Mouse (Mus musculus) left cerebral cortex, adult 9 months (tissue): Measurements from ENCODE around the gene Gramd1a.
A peak's percentile ranks its signal among the peaks of the same experiment; 100 is the strongest.

Source experiments
- DNase-seq, 2 experiments: peaks; one replicate each; pipeline ENCODE4 v3.0.0; 2022; ENCODE audit warnings: low spot score in 2 of 2

The Gramd1a gene

DNA sequence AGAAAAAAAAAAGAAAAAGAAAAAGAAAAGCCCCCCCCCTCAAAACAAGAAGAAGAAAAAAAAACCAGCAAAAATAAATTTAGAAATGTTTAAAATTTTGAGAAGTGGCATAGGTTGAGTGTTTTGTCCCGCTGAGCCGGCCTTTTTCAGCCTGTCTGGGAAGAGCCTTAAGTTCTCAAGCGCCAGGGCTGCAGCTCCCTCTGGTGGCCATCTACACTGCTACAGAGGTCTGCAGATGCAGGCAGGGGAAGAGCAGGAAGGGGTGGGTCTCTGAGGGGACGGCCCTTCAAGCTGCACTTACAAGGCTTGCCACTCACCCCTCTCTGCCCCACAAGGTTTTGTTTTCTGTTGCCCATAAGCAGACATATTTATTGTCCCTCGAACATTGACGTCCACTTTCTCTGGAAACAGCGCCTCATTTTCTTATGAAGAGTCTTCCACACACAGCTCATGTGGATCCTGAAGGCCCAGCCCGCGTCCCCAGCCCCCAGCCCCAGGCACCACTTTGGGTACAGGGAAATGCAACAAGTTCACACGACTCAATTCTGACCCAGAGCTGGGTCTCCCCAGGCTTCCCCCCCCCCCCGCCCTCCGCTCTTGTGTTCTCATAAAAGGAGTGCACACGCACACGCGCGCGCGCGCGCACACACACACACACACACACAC, 58.0 kb downstream of the Gramd1a start:
- peak in 1 of 2 experiments; percentile 94 for DNase-seq

DNA sequence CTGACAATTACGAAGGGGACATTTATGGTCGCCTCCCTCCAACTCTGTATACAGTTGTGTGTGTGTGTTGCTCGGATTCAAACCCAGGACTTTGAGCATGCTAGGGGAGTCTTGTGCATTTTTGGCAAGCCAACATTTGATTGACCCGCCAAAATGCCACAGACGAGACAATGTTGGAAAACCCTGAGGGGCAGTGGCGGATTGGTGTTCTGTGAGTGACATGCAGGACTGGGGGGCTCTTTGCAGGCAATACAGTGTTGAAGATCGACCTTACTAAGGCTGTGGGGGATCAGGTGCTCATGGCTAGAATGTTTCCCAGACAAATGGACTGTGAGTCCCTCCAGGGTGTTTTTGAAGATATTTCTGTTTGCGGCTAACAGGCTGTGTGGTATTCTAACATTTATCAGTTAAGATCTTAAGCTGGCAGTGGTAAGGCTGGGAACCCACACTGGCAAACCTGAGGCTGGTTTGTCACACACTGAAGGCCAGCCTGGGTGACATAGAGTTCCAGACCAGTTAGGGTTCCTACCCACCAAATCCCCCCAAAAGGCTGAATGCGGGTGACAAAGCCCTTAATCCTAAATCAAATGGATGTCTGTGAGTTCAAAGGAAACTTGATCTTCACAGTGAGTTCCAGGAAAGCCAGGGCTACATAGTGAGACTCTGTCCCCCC, 58.7 kb downstream of the Gramd1a start:
- DNase-seq: no peak

DNA sequence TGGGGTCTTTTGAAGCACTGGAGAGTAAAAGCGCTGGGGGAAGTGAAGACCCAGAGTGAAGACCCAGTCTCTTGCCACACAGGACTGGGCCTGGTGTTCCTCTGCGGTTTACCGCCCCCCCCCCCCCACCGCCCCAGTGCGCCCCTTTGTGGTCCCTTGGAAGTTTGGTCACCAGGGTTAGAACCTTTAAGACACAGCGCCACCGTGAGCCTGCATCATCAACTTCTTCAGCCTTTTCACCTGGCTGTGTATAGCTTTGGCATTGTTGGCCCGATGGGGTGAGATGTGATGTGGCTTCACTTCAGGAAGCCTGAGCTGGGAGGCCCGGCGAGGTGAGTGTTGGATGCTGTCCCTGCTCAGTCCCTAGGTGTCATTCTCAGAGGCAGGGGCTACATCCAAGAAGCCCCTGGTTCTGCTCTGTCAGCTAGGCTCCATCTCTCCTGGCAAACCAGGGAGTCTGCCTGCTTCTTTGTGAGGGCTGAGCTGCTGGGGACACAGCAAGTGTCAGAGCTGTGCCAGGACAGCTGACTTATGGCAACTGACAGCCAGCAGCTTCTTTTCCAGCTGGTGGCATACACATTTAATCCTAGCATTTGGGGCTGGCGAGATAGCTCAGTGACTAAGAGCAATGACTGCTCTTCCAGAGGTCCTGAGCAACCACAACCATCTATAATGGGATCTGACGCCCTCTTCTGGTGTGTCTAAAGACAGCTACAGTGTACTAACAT, 60.8 kb downstream of the Gramd1a start:
- DNase-seq: no peak

DNA sequence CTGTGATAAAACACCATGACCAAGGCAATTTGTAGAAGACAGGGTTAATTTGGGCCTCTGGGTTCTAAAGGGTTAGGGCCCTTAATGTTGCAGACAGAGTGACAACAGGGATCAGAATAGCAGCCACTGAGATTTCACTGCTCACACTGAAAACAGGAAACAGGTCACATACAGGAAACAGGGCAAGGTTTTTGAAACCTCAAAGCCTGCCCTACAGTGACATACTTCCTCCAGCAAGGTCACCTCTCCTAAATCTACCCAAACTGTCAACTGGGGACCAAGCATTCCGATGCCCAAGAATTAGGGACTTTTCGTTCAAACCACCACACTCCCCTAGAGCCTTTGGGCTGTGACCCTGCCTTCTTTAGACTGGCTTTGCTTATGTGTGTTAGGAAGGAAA, 66.0 kb downstream of the Gramd1a start:
- DNase-seq: no peak

DNA sequence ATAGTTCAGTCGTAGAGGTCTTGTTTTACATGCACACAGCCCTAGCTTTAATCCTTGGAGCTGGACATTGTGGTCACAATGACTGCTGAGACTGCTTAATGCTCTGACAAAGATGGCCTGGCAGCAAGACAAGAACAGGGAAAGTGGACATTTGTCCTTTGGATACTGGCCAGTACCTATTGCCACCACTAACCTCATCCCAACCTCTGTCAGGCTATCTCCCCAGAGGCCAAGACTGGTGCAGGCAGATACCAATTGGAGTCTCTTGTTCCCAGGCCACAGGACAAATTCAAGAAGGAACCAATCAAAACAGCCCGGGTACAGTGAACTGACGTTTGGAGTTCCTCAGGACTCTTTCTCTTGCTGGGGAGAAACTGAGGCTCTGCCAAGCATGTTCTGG, 67.5 kb downstream of the Gramd1a start:
- no peak for DNase-seq

DNA sequence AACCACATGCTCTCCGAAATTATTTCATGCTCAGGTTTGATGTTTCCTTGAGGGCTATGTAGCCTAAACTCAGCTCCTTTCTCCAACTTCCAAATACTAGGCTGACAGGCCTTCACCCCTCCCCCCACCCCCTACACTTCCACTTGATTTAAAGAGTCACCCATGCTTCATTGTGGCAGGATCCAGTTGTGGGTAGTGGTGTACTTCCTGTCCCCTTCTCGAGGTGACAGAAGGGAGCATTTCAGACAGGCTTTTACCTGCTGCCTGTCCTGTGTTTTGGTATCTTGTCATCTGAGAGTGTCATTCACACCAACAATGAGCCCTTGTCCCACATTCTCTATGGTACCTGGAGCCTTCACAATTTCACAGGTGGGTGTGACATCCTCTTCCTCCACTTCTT, 68.4 kb downstream of the Gramd1a start:
- DNase-seq: no peak

DNA sequence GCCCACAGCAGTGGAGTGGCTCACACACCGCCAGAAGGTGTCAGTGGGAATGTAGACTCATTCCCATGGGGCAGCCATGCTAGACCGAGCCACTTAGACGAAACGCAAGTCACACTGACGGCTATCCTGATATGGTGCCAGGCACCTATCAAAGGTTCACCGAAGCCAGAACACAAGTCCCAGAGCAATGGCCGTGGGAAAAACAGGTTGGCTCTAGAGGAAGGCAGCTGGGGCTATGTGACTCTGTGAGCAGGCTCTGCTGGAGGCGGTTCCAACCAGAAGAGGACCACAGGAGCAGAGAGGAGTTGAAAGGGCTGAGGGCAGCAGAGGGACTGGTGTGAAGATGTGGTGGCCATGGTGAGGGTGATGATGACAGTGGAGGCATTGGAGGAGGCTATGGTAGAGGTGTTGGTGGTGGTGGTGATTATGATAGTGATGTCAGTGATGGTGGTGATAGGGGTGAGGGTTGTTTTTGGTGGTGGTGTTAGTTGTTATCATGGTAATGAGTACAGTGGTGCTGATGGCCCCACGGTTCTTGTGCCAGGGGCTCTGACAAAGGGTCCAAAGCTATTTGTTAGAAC, 69.4 kb downstream of the Gramd1a start:
- no peak for DNase-seq

DNA sequence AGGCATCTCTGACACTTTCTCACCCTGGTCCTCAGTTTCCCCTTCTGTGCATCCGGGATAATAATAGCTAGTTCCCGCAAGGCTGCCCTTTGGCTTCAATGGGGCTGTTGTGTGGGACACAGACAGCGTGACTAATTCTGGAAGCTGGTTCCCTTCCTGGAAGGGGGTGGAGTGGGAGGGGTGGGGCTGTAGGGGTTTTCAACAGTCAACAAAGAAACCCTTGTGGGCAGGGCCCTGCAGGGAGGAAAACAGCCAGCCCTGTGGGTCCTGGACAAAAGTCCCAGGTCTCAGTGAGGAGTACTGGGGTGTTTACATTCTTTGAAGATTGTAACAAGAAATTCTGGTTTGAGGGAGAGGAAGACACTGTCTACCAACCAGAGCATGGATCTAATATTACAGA, 70.5 kb downstream of the Gramd1a start:
- peak in 1 of 2 experiments; percentile 59 for DNase-seq

DNA sequence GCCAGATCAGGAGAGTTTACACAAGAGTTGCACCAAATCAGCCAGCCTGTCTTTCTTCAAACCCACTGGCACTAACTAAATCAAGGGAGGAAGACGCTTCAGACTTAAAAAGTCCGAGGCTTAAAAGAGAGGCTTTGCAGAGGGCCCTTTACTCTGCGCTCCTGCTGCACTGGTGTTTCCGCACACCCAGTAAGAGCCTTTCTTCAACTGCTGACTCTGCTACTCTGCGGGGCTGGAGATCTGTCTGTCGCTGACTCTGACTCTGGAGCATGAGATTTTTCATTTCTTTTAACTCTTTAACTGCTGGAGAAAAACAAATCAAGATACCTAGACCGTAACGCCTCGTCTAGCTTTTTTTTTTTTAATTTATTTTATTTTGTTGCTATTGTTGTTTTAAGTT, 71.6 kb downstream of the Gramd1a start:
- no peak for DNase-seq

DNA sequence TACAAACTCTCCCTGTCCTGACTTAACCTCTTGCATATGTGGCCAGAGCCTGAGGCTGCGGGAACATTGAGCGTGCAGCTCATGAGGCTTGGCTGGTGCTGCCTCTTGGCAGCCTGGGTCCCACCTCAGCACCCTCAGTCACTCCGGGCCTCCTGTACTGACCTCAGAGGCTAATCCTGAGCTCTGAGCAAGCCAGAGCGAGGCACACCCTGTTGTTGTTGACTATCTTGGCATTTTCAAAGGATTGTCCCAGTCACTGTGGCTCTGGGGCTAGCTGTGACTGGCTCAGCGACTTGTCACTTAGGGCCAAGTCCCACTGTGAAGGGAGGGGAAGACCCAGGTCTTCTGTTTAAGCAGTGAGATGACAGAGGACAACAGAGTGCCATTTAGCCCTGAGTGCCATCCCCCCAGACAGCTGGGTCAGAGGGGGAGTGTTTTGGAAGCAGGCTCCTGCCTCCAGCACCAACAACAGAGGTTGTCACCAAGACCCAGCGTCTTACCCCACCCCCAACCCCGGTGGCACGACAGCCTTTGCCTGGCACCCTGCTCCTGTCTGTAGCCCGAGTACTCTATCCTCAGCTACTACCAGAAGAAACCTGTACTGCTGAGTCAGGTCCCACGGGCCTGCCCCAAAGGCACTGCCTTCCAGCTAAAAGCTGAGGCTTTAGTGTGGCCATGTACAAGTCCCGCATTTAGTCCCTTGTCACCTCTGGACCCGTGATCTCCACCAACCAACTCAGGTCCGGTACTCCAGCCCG, 72.7 kb downstream of the Gramd1a start:
- peak in 1 of 2 experiments; percentile 73 for DNase-seq

DNA sequence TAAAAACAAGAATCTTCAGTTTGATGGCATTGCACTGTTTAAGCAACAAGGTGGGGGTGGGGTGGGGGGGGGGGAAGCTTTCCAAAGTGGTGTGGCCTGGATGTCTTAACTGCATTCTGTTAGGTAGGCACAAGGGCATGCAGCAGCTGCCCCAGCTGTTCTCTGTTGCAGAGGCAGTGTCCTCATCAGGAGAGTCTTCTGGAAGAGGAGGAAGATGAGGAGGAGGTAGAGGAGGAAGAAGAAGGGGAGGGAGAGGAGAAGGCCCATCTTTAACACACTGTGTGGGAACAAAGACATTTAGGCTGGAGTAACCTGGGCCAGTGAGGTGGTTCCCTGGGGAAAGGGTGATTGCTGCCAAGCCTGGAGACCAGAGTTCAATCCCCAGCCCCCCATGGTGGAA, 73.6 kb downstream of the Gramd1a start:
- no peak for DNase-seq

DNA sequence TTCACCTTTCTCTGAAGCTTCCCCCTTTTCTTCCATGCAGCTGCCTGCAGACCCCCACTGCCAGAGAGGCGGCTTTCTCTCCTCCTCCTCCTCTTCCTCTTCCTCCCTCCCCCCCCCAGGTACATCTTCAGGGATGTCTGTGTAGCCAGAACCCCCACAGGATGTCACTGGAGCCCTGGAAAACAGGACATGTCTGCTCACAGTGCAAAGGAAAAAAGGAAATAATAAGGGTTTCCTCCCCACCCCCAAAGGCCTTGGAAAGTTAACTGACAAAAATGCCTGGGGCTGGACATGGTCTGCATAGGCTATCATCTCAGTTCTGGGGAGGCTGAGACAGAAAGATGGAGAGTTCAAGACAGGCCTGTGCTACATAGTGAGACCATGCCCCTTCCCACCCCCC, 74.6 kb downstream of the Gramd1a start:
- DNase-seq: no peak

DNA sequence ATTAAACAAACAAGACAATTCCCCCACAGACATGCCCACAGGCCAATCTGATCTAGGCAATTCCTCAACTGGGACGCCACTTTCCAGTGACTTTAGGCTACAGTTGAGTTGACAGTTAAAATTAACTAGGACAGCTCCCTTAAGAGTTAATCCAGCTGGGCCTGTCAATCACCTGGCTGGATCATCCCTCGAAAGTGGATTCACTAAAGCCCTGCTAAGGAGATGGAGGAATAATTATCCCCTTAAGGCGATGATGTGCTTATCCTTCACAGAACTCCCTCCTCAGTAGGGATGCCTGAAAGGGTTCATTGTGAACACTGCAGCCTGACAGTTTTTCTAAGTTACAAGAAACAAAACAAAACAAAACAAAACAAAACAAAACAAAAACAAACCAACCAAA, 75.1 kb downstream of the Gramd1a start:
- no peak for DNase-seq
